21 mouse cellular contexts compared by ENCODE assay signal in genomic region chr1:90577417-90577816, GRCm38 (mm10). TPM values are rescaled to one million over a fixed set of nuclear protein-coding genes. Genes with fewer than 3 reads are reported as not detected.
DNase-seq lines count a peak whose midpoint lies in the region; ATAC-seq and TF ChIP-seq lines count a peak whose summit lies in the region.
"Had no signal": no experiment of that assay in that cellular context is flagged by ENCODE, and none has a peak within 500 bp of the region (broad histone marks: within the 10 kb centered on the region; RNA-seq: fewer than 3 reads in every experiment).

No protein-coding gene starts in this region.

- H3K9ac ChIP-seq in heart, embryonic 12.5 days = no peak overlapping the region
- no peak overlapping the region for H3K9ac ChIP-seq in CH12.LX (ENCODE audit: insufficient read depth, low read depth)
- H3K9ac ChIP-seq: embryonic facial prominence, embryonic 15.5 days; heart, embryonic 15.5 days; limb, embryonic 15.5 days; liver, embryonic 14.5 days; midbrain, embryonic 12.5 days; stomach, embryonic 15.5 days had no signal

- dilution Hi-C loops in CH12.LX (cut with MboI; ENCODE audit: extremely low pct_ligation_motif_present, extremely low pct_unique_long_range_greater_than_20kb, low sequenced_read_pairs) = no loop called here

- H3K9me3 ChIP-seq in heart, embryonic 12.5 days (replicated peaks) = no peaks in the 10 kb centered on the region
- H3K9me3 ChIP-seq in CH12.LX (replicated peaks; ENCODE audit: low read length) = no peaks in the 10 kb centered on the region
- H3K9me3 ChIP-seq: embryonic facial prominence, embryonic 15.5 days; heart, embryonic 15.5 days; hindbrain, embryonic 10.5 days; limb, embryonic 15.5 days; midbrain, embryonic 12.5 days; stomach, embryonic 15.5 days had no signal

- no peak for TF ChIP-seq EP300 in CH12.LX (IDR thresholded peaks at IDR 0.05; ENCODE audit: low read length)

- no peak for TF ChIP-seq POLR2A in CH12.LX (IDR thresholded peaks at IDR 0.05; ENCODE audit: low read depth, low read length)

- TF ChIP-seq CTCF in left cerebral cortex, adult 2 months (IDR thresholded peaks at IDR 0.05) = peak; percentile 11; the same call in 1 of the 2 replicates
- peak in 1 of 2 experiments; percentile 27; a peak in 2 of 4 replicates for TF ChIP-seq CTCF in CH12.LX (conservative IDR thresholded peaks at IDR 0.05 in 1 of 2, IDR thresholded peaks at IDR 0.05 in 1 of 2; ENCODE audit: low read depth in 2 of 2, low read length in 2 of 2)

- H3K4me1 ChIP-seq in heart, embryonic 12.5 days (replicated peaks) = no peaks in the 10 kb centered on the region
- peaks cover 0 to 19% of the 10 kb centered on the region in 2 experiments; a peak in 2 of 4 replicates for H3K4me1 ChIP-seq in CH12.LX (ENCODE audit: control insufficient read depth in 1 of 2, insufficient read depth in 2 of 2)
- H3K4me1 ChIP-seq: embryonic facial prominence, embryonic 15.5 days; heart, embryonic 15.5 days; stomach, embryonic 15.5 days had no signal

- intact Hi-C loops in left cerebral cortex, adult 2 months (cut with DNase I) = no loop called here
- intact Hi-C loops in left cerebral cortex, postnatal 25 days (cut with DNase I) = no loop called here

- TF ChIP-seq RAD21 in CH12.LX (IDR thresholded peaks at IDR 0.05; ENCODE audit: low read depth, low read length) = no peak

- in situ Hi-C loops in CH12.LX (cut with MboI; ENCODE audit: low pct_ligation_motif_present, low pct_unique_long_range_greater_than_20kb, low sequenced_read_pairs) = loop anchor here (25.0 kb wide), 1 partner anchor 215 kb away; no protein-coding TSS in a partner anchor

- H3K4me2 ChIP-seq in heart, embryonic 12.5 days = no peak overlapping the region
- no peak overlapping the region for H3K4me2 ChIP-seq in CH12.LX (ENCODE audit: insufficient read depth, low read depth, poor library complexity, severe bottlenecking)
- H3K4me2 ChIP-seq: embryonic facial prominence, embryonic 15.5 days; heart, embryonic 15.5 days; limb, embryonic 15.5 days; midbrain, embryonic 12.5 days; stomach, embryonic 15.5 days had no signal

- WGBS in heart, embryonic 12.5 days = 60% methylated on average over 5 of the region's 5 CpGs

- no peak overlapping the region for H3K4me3 ChIP-seq in heart, embryonic 12.5 days
- no peak overlapping the region for H3K4me3 ChIP-seq in left cerebral cortex, adult 2 months
- H3K4me3 ChIP-seq in CH12.LX (replicated peaks in 1 of 3; ENCODE audit: low read depth in 2 of 3, low read length in 2 of 3, poor library complexity in 1 of 3) = no peak overlapping the region
- H3K4me3 ChIP-seq: embryonic facial prominence, embryonic 15.5 days; heart, embryonic 15.5 days; hindbrain, embryonic 10.5 days; limb, embryonic 15.5 days; midbrain, embryonic 12.5 days; stomach, embryonic 15.5 days had no signal

- peak; percentile 25 for DNase-seq in heart, postnatal 4 days
- no peak for DNase-seq in left cerebral cortex, adult 2 months (ENCODE audit: extremely low spot score in 1 of 2, low spot score in 2 of 2)
- DNase-seq in left cerebral cortex, postnatal 25 days (ENCODE audit: low spot score in 2 of 2) = no peak
- peak; percentile 7 for DNase-seq in CH12.LX (ENCODE audit: extremely low read depth)
- peak; percentile 26 for DNase-seq in ZHBTc4 (ENCODE audit: low read depth, low spot score)
- DNase-seq in adipocyte (ENCODE audit: low spot score) = no peak
- DNase-seq: adrenal gland, postnatal 14 days; cerebellum, adult 8-10 months; gastrocnemius, postnatal 10 days; kidney, adult 11 months; left cerebral cortex, postnatal 4 days had no signal

- no peaks in the 10 kb centered on the region for H3K79me2 ChIP-seq in CH12.LX (replicated peaks; ENCODE audit: control insufficient read depth, extremely low read depth, insufficient read depth, poor library complexity, severe bottlenecking)

- no peak for ATAC-seq in heart, embryonic 12.5 days (ENCODE audit: insufficient number of reproducible peaks, low FRiP score)
- ATAC-seq: forebrain, embryonic 14.5 days; hindbrain, postnatal 0 days had no signal

- H3K27me3 ChIP-seq in heart, embryonic 12.5 days (replicated peaks) = no peaks in the 10 kb centered on the region
- H3K27me3 ChIP-seq in CH12.LX (replicated peaks) = no peaks in the 10 kb centered on the region
- H3K27me3 ChIP-seq: embryonic facial prominence, embryonic 15.5 days; heart, embryonic 15.5 days; limb, embryonic 15.5 days; stomach, embryonic 15.5 days had no signal

- no peak overlapping the region for H3K27ac ChIP-seq in heart, embryonic 12.5 days (ENCODE audit: poor library complexity, severe bottlenecking)
- H3K27ac ChIP-seq in left cerebral cortex, adult 2 months = no peak overlapping the region
- H3K27ac ChIP-seq in CH12.LX (ENCODE audit: insufficient read depth, low read depth) = no peak overlapping the region
- H3K27ac ChIP-seq: embryonic facial prominence, embryonic 15.5 days; heart, embryonic 15.5 days; hindbrain, embryonic 10.5 days; hindbrain, postnatal 0 days; limb, embryonic 15.5 days; liver, embryonic 14.5 days; midbrain, embryonic 12.5 days; stomach, embryonic 15.5 days had no signal

- no peaks in the 10 kb centered on the region for H3K36me3 ChIP-seq in heart, embryonic 12.5 days
- H3K36me3 ChIP-seq in CH12.LX (replicated peaks in 1 of 2; ENCODE audit: control insufficient read depth in 1 of 2, insufficient read depth in 1 of 2, low read length in 1 of 2) = peaks cover 0 to 28% of the 10 kb centered on the region in 2 experiments
- H3K36me3 ChIP-seq: embryonic facial prominence, embryonic 15.5 days; heart, embryonic 15.5 days; hindbrain, embryonic 10.5 days; limb, embryonic 15.5 days; midbrain, embryonic 12.5 days; stomach, embryonic 15.5 days had no signal

TF ChIP-seq in CH12.LX, 34 proteins besides CTCF, POLR2A, EP300 and RAD21:
- peak; percentile 14 for TF ChIP-seq SMC3 (IDR thresholded peaks at IDR 0.05; ENCODE audit: low read depth, low read length)
- TF ChIP-seq MAZ (IDR thresholded peaks at IDR 0.05; ENCODE audit: low read depth, low read length) = no peak
- no peak for TF ChIP-seq USF2 (conservative IDR thresholded peaks at IDR 0.05; ENCODE audit: low read depth, low read length)
- no peak for TF ChIP-seq MYC (IDR thresholded peaks at IDR 0.05; ENCODE audit: low read depth, low read length)

RNA-seq across cellular contexts. Expression of gene Cops8, which starts 25.4 kb away (rescaled TPM):
- 10 to 100 TPM; 78.6 to 91.6 TPM for total RNA-seq in heart, postnatal 4 days (2021)
- polyA plus RNA-seq in heart, embryonic 12.5 days (2016; fragmentation: Nextera tagmentation; extraction: Ambion mirVana) = 131 and 136 TPM in 2 replicates
- 100 to 1,000 TPM; 108 to 132 TPM for total RNA-seq in left cerebral cortex, adult 2 months (2021)
- total RNA-seq in left cerebral cortex, postnatal 25 days (2021) = 100 to 1,000 TPM; 110 to 130 TPM
- total RNA-seq in CH12.LX (2012; rRNA removed) (58.6 and 76.6 TPM in 2 replicates), CH12.LX (2014; rRNA removed) (104 and 113 TPM in 2 replicates)
- 86.2 and 98.2 TPM in 2 replicates for polyA plus RNA-seq in CH12.LX (2012; ENCODE audit: insufficient read length, low read depth)

Comparison
In these comparisons a context has a peak if more than half of its experiments do, and no peak if none do; other contexts are left out.
1. DNase-seq: peak in heart, postnatal 4 days (single experiment), CH12.LX (single experiment) and ZHBTc4 (single experiment); none in left cerebral cortex, adult 2 months (0 of 2), left cerebral cortex, postnatal 25 days (0 of 2) and adipocyte (single experiment).